Mouse (Mus musculus): ENCODE measurements at regions not wholly inside any gene's neighbourhood (a gene's known extent, or its start where the extent isn't known, plus 50 kb on each side); places are given as distances from the start of the nearest gene placed in this dataset.

DNA sequence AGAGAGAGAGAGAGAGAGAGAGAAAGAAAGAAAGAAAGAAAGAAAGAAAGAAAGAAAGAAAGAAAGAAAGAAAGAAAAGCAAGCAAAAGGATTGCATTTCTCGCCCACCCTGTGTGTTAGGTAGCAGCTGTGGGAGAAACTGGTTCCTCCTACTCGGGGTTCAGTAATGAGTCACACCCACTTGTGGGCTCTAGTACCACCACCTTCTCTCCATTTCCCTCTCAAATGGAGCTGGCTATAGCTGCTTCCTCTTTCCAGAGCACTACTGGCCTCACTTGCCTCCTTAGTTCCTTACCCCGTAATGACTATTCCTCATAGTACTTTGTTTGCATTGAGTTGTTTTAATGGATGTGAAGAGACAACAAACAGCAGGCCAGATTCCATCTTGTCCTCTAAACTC lies 323.0 kb downstream of the Rps29 start:
- TF ChIP-seq CTCF (conservative IDR thresholded peaks at IDR 0.05 in 1 of 2, IDR thresholded peaks at IDR 0.05 in 1 of 2; ENCODE audit: low read depth in 2 of 2, low read length in 2 of 2): no peak
- no peak for TF ChIP-seq EP300 (IDR thresholded peaks at IDR 0.05; ENCODE audit: low read length)
- no peak for TF ChIP-seq ZMIZ1 (IDR thresholded peaks at IDR 0.05; ENCODE audit: low read depth, low read length)
- TF ChIP-seq HCFC1 (IDR thresholded peaks at IDR 0.05; ENCODE audit: low read depth, low read length): no peak
- no peak for TF ChIP-seq MEF2A (IDR thresholded peaks at IDR 0.05; ENCODE audit: borderline replicate concordance, low read depth, low read length)
- TF ChIP-seq POLR2A (IDR thresholded peaks at IDR 0.05; ENCODE audit: low read depth, low read length): no peak
- TF ChIP-seq SIN3A (IDR thresholded peaks at IDR 0.05; ENCODE audit: low read length): no peak
- no peak for TF ChIP-seq GABPA (IDR thresholded peaks at IDR 0.05; ENCODE audit: insufficient replicate concordance, low read depth, low read length)
